Mouse (Mus musculus): ENCODE measurements at regions not wholly inside any gene's neighbourhood (a gene's known extent, or its start where the extent isn't known, plus 50 kb on each side); places are given as distances from the start of the nearest gene placed in this dataset.

DNA sequence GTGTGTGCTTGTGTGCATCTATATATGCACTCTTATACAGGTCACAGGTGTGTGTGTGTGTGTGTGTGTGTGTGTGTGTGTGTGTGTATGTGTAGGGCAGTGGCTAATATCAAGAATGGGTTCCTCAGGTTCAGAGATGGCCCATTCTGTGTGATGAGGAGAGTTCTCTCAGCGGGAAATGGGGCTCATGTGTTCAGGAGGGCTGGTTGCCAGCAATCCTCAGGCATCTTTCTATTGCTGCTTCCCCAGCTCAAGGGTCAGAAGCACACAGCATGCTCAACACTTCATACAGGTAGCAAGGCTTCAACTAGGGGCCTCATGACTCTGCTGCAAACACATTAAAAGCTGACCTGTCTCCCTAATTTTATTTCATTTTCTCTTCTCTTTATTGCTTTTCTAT lies 517.7 kb downstream of the Cntnap4 start:
- TF ChIP-seq CTCF (IDR thresholded peaks at IDR 0.05; ENCODE audit: low read depth, low read length) (no peak), POLR2A (IDR thresholded peaks at IDR 0.05; ENCODE audit: borderline replicate concordance, low read depth, low read length) (no peak)

All from bone marrow macrophage, adult 2 months (primary cell).